Mouse (Mus musculus) forebrain, embryonic 11.5 days (tissue): Measurements from ENCODE around the gene Senp3. TPM values are rescaled to one million over a fixed set of nuclear protein-coding genes. Genes with fewer than 3 reads are reported as not detected.
A peak's percentile ranks its signal among the peaks of the same experiment; 100 is the strongest.

ENCODE experiments used
- ATAC-seq: fragments of 200-750 bp; cut with Nextera tagmentation; replicated peaks from 2 replicates; pipeline ENCODE4 v1.8.0; 2017; ENCODE audit warnings: moderate TSS enrichment; ENCODE audit not compliant: low FRiP score
- DNase-seq: peaks from one replicate; pipeline ENCODE4 v3.0.0-alpha.2; 2017; ENCODE audit warnings: low spot score
- H3K27ac ChIP-seq: fragments of 300-500 bp; sonication (generic); 2 replicates; pipeline ENCODE4 v1.5.1; 2014; ENCODE audit warnings: low read depth, low read length
- H3K27me3 ChIP-seq: fragments of 300-500 bp; sonication (generic); 2 replicates; pipeline ENCODE4 v1.6.1; 2014; ENCODE audit warnings: mild to moderate bottlenecking, low read length, mixed read lengths; ENCODE audit not compliant: control insufficient read depth, insufficient read depth
- H3K36me3 ChIP-seq: fragments of 300-500 bp; sonication (generic); 2 replicates; pipeline ENCODE4 v1.6.1; 2014; ENCODE audit warnings: mild to moderate bottlenecking, low read length, moderate library complexity, mixed read lengths; ENCODE audit not compliant: control insufficient read depth, insufficient read depth
- H3K4me1 ChIP-seq: fragments of 300-500 bp; sonication (generic); replicated peaks from 2 replicates; pipeline ENCODE4 v1.6.1; 2014; ENCODE audit warnings: low read length, mixed read lengths; ENCODE audit not compliant: control insufficient read depth, insufficient read depth
- H3K4me2 ChIP-seq: fragments of 300-500 bp; sonication (generic); 2 replicates; pipeline ENCODE4 v1.6.1; 2014; ENCODE audit warnings: low read depth, mild to moderate bottlenecking, low read length, moderate library complexity, mixed read lengths; ENCODE audit not compliant: severe bottlenecking
- H3K4me3 ChIP-seq: fragments of 300-500 bp; sonication (generic); 2 replicates; pipeline ENCODE4 v1.5.1; 2014; ENCODE audit warnings: low read depth, low read length
- H3K9ac ChIP-seq: fragments of 300-500 bp; sonication (generic); 2 replicates; pipeline ENCODE4 v1.6.1; 2014; ENCODE audit warnings: low read length
- H3K9me3 ChIP-seq: fragments of 300-500 bp; sonication (generic); 2 replicates; pipeline ENCODE4 v1.6.1; 2016; ENCODE audit warnings: low read length, mixed read lengths; ENCODE audit not compliant: control insufficient read depth
- WGBS: fragments of 180-500 bp; shearing (Covaris S2); extraction: QIAGEN DNeasy Blood & Tissue Kit; methylation state at CpG from one replicate; pipeline ENCODE4 v1.1.7; 2014; 5-methylcytosine and 5-hydroxymethylcytosine counted together
- polyA plus RNA-seq: library from polyadenylated mRNA; unstranded; fragments of >200 nt; fragmentation: Nextera tagmentation; extraction: Ambion mirVana; gene quantifications from 2 replicates; pipeline ENCODE4 v1.2.1, GENCODE M21; 2014

Senp3 gene
- polyA plus RNA-seq, 1 experiment from 2014 or later = 110 TPM

DNA sequence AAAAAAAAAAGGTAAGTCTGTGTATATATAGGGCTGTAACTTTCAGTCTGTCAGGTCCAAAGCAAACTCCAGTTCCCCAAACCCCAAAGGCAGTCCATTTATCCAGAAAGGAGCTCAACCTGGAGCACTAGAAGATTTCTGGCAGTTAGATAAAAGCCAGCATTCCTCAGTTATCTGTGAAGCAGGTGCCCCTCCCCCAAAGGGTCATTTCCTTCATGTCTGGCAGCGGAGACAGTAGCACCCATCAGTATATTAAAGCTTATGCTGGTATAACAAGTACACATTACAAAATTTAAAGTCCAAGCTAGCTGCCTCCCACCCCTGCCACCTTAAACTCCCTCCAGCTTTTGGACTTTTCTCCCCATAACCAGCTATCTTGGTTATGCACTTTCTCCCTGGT lies 17.7 kb upstream of the Senp3 start:
- no peak for DNase-seq
- H3K27me3 ChIP-seq = no peaks in the 10 kb centered on the region
- peaks cover 7% of the 10 kb centered on the region for H3K4me1 ChIP-seq
- ATAC-seq = no peak
- H3K4me3 ChIP-seq = no peak overlapping the region
- no peak overlapping the region for H3K27ac ChIP-seq
- no peaks in the 10 kb centered on the region for H3K9me3 ChIP-seq
- H3K9ac ChIP-seq = no peak overlapping the region
- WGBS = 74% methylated on average over 1 of the region's 1 CpGs
- no peak overlapping the region for H3K4me2 ChIP-seq
- no peaks in the 10 kb centered on the region for H3K36me3 ChIP-seq

DNA sequence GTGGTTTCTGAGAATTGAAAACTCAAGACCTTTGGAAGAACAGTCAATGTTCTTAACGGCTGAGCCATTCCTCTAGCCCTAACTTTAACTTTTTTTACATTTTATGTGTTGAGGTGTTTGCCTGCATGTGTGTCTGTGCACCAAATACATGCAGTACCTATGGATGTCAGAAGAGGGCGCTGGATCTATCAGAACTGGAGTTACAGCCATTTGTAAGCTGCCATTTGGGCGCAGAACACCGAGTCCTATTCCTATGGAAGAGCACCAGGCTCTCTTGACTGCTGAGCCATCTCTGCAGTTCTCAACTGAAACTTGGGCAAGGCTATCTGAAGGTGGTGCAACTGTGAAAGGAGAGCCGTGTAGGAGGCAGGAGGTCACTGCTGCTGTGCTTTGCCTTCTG lies 16.7 kb upstream of the Senp3 start:
- Histone ChIP-seq H3K4me1 (peaks cover 7% of the 10 kb centered on the region), H3K36me3 (no peaks in the 10 kb centered on the region), H3K9ac (no peak overlapping the region), H3K27me3 (no peaks in the 10 kb centered on the region), H3K4me2 (no peak overlapping the region), H3K4me3 (no peak overlapping the region), H3K27ac (no peak overlapping the region), H3K9me3 (no peaks in the 10 kb centered on the region)
- DNase-seq (no peak), ATAC-seq (no peak)
- 72% methylated on average over 5 of the region's 5 CpGs for WGBS

DNA sequence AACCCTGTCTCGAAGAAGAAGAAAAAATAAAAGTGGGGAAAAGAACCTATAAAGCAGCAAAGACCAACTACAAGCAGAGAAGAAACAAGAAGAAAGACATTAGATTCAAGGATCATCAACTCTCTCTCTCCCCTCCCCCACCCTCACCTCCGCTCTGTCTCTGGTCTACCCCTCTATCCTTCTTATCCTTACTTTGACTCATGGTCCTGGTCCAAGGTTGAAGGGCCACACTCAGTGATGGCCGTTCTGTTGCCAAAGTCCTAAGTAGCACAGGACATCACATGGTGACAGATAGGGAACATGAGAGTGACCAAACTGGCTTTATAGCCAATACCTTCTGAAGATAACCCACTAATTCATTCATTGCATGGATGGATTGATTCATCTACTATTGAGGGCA lies 15.5 kb upstream of the Senp3 start:
- no peak for ATAC-seq
- Histone ChIP-seq H3K9ac (no peak overlapping the region), H3K4me1 (peaks cover 7% of the 10 kb centered on the region), H3K4me3 (no peak overlapping the region), H3K4me2 (no peak overlapping the region), H3K27ac (no peak overlapping the region), H3K27me3 (no peaks in the 10 kb centered on the region), H3K9me3 (no peaks in the 10 kb centered on the region), H3K36me3 (no peaks in the 10 kb centered on the region)
- DNase-seq = no peak
- 90% methylated on average over 3 of the region's 3 CpGs for WGBS

DNA sequence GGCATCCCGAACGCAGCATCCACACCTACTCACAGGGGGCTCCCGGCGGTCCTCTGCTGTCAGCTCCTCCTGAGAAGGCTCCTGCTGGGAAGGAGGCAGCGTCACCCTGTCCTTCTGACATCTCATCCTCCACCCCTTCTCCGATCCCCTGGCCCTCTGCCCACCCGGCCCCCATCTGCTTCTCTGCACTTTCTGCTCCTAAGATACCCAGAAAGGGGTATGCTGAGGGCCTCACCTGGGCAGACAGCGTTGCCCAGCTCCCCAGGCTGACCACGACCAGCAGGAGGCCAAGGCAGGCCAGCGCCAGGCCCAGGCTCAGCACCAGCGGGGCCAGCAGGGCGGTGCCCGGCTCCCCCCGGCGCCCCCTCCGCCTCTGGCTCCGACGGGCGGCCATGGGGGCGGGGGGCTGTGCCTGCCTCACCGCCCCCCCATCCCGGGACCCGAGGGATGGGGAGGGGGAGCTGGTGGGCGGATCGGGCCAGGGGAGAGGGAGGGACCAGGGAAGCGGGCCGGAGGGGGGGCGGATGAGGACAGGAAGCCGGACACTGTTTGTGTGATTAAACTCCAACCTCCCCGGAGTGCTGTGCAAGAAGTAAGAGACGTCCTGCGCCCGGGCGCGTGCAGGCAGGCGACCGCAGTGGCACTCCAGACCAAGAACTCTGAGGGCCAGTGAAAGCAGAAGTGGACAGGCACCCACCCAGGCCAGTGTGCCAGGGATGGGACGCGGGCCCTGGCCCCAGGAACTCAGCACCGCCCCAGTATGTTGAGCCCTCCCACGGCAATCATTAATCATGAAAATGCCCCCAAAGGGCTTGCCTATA lies 13.7 kb upstream of the Senp3 start, which contains the start of the genes Tnfsf12 and Tnfsfm13:
Gene Tnfsf12, minus strand, starts transcription at position 489 of the 821 bp plus-strand sequence.
Gene Tnfsfm13, minus strand, starts transcription at position 738 of the 821 bp plus-strand sequence.
- WGBS = 1% methylated on average over 36 of the region's 41 CpGs
- no peak within 1 kb of the TSS for H3K27ac ChIP-seq
- no peak for ATAC-seq

DNA sequence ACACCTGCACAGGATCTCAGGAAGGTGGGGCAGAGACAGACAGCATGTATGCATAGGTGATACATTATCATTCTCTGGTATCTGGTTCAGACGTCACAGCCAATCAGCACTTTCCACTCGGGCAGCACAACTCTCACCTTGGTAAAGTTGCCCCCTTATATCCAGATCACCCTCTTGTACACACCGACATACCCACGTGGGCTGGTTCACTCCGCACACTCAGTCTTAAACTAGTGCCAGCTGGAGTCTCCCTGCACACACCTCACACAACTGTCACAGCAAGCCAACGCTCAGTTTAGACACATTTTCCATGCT lies 13.1 kb upstream of the Senp3 start:
- Histone ChIP-seq H3K9ac (peak overlapping the region; percentile 75; the same call in 1 of the 2 replicates), H3K27ac (no peak overlapping the region)
- no peak for DNase-seq

More for the DNA sequence above, 13.7 kb upstream of the Senp3 start, which contains the start of the genes Tnfsf12 and Tnfsfm13:
- Histone ChIP-seq H3K36me3 (no peaks in the 10 kb centered on the region), H3K9me3 (no peaks in the 10 kb centered on the region), H3K27me3 (no peaks in the 10 kb centered on the region), H3K4me1 (peaks cover 7% of the 10 kb centered on the region), H3K4me2 (peak within 1 kb of the TSS; percentile 90), H3K9ac (peak within 1 kb of the TSS; percentile 75), H3K4me3 (peak within 1 kb of the TSS; percentile 40)
- peak; percentile 75 for DNase-seq

DNA sequence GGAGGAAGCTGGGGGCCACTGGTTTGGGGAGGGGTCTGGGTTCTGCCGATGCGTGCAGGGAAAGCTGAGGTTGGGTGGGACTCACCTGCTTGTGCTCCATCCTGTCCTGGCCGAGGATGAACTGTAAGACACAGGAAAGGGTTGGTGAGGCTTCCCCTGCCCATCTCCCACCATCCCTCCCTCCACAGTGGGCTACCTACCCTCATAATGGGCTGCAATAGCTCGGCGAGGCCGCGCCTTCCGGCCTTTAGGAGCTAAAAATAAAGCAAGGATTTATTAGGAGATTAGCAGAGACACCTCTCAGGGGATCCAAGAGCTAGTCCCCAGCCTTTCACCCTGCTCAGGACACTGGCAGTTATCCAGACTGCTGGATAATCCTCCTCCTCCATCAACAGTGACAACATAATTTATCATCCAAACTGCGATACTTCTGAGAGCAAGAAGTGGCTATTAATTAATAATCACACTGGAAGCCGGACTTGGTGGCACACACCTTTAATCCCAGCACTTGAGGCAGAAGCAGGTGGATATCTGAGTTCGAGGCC lies 11.6 kb upstream of the Senp3 start:
- peaks cover 7% of the 10 kb centered on the region for H3K4me1 ChIP-seq
- no peak overlapping the region for H3K9ac ChIP-seq
- 66% methylated on average over 11 of the region's 11 CpGs for WGBS
- no peaks in the 10 kb centered on the region for H3K9me3 ChIP-seq
- ATAC-seq (no peak), DNase-seq (no peak)
- H3K4me3 ChIP-seq = no peak overlapping the region
- H3K27me3 ChIP-seq = no peaks in the 10 kb centered on the region
- no peaks in the 10 kb centered on the region for H3K36me3 ChIP-seq
- no peak overlapping the region for H3K27ac ChIP-seq
- H3K4me2 ChIP-seq = no peak overlapping the region

More for the DNA sequence above, 13.1 kb upstream of the Senp3 start:
- peak overlapping the region; percentile 90 for H3K4me2 ChIP-seq
- H3K4me3 ChIP-seq = peak overlapping the region; percentile 40; the same call in 1 of the 2 replicates
- ATAC-seq = no peak
- peaks cover 7% of the 10 kb centered on the region for H3K4me1 ChIP-seq
- H3K27me3 ChIP-seq = no peaks in the 10 kb centered on the region
- WGBS = 33% methylated on average over 6 of the region's 6 CpGs
- H3K36me3 ChIP-seq = no peaks in the 10 kb centered on the region
- no peaks in the 10 kb centered on the region for H3K9me3 ChIP-seq

DNA sequence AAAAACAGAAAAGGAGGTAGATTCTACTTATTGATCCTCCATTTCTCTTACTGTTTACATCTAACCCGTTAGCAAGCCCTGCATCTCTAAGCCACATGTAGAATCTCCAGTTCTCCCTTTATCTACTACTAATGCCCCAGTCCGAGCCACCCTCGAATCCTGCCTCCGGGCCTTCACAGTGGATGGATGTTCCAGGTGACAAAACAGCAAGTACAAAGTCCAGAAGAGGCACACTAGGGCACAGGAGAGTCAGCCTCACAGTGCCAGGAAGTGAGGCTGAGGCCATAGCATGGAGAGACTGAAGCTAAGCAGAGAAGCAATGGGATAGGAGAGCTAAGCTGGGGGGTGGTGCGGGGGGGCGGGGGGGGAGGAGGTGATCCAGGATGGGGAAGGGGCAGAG lies 11.0 kb upstream of the Senp3 start:
- Histone ChIP-seq H3K4me2 (no peak overlapping the region), H3K27me3 (no peaks in the 10 kb centered on the region), H3K36me3 (no peaks in the 10 kb centered on the region), H3K4me3 (no peak overlapping the region), H3K27ac (no peak overlapping the region), H3K9ac (no peak overlapping the region), H3K4me1 (peaks cover 7% of the 10 kb centered on the region), H3K9me3 (no peaks in the 10 kb centered on the region)
- DNase-seq (no peak), ATAC-seq (no peak)
- WGBS = 85% methylated on average over 6 of the region's 6 CpGs

DNA sequence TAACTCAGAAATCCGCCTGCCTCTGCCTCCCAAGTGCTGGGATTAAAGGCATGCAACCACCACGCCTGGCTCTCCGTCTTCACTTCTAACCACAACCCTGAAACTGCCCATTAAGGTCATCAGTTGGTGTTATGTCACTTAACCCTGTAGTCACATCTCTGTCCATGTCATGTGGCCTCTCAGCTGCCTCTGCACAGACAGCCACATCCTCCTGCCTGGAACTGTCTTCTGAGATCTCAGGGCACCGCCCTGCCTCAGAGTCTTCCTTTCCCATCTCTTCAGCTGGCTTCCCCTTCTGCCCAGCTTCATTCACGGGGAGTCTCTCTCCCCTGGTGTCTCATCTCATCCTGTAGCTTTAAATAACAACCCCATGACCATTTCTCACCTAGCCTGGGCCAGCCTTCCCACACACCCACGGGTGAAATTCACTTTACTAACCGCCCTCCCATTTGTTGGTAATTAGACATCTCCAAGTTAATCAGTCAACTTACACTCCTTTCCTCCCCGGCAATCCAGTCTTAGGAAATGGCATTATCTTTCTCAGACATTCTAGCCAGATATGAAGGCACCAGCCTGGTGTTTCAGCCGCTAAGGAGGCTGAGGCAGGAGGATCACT lies 10.4 kb upstream of the Senp3 start:
- DNase-seq = no peak
- H3K4me1 ChIP-seq = peaks cover 7% of the 10 kb centered on the region
- H3K4me2 ChIP-seq = no peak overlapping the region
- no peaks in the 10 kb centered on the region for H3K36me3 ChIP-seq
- no peak overlapping the region for H3K4me3 ChIP-seq
- WGBS = 83% methylated on average over 9 of the region's 9 CpGs
- ATAC-seq = no peak
- no peaks in the 10 kb centered on the region for H3K9me3 ChIP-seq
- H3K27me3 ChIP-seq = no peaks in the 10 kb centered on the region
- no peak overlapping the region for H3K27ac ChIP-seq
- no peak overlapping the region for H3K9ac ChIP-seq
